Mouse (Mus musculus): ENCODE measurements at regions not wholly inside any gene's neighbourhood (a gene's known extent, or its start where the extent isn't known, plus 50 kb on each side); places are given as distances from the start of the nearest gene placed in this dataset.

DNA sequence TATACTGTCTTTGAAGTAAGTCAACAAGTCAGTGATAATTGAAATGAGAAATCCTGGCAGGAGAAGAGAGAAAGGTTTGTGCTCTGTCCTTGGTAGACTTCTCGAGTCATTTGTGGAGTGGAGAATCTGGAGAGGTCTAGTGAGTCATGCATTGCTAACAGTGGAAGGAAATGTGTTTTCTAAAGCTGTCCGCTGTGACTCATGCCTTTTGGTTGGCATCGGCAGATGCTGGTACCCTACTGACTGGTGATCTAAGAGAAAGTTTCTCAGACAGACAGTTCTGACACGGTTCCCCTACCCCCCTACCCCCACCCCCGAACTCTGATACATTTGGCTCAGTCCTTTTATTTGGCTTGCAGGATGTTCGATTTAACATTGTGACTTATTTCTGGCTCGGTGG, 97.5 kb upstream of the Fndc3a start:
- TF ChIP-seq POLR2A (IDR thresholded peaks at IDR 0.05; ENCODE audit: low read depth, low read length) (no peak), CTCF (IDR thresholded peaks at IDR 0.05; ENCODE audit: borderline replicate concordance, insufficient read depth, low read length) (no peak)
